Mouse (Mus musculus): ENCODE data around the gene Slc12a7. TPM values are rescaled to one million over a fixed set of nuclear protein-coding genes. Genes with fewer than 3 reads are reported as not detected.
A peak's percentile ranks its signal among the peaks of the same experiment; 100 is the strongest.

The Slc12a7 gene
- polyA plus RNA-seq (2012; rRNA removed) (9.2 and 9.9 TPM in 2 replicates), polyA plus RNA-seq (2014; fragmentation: Nextera tagmentation; extraction: Ambion mirVana) (7.8 and 9.8 TPM in 2 replicates)

DNA sequence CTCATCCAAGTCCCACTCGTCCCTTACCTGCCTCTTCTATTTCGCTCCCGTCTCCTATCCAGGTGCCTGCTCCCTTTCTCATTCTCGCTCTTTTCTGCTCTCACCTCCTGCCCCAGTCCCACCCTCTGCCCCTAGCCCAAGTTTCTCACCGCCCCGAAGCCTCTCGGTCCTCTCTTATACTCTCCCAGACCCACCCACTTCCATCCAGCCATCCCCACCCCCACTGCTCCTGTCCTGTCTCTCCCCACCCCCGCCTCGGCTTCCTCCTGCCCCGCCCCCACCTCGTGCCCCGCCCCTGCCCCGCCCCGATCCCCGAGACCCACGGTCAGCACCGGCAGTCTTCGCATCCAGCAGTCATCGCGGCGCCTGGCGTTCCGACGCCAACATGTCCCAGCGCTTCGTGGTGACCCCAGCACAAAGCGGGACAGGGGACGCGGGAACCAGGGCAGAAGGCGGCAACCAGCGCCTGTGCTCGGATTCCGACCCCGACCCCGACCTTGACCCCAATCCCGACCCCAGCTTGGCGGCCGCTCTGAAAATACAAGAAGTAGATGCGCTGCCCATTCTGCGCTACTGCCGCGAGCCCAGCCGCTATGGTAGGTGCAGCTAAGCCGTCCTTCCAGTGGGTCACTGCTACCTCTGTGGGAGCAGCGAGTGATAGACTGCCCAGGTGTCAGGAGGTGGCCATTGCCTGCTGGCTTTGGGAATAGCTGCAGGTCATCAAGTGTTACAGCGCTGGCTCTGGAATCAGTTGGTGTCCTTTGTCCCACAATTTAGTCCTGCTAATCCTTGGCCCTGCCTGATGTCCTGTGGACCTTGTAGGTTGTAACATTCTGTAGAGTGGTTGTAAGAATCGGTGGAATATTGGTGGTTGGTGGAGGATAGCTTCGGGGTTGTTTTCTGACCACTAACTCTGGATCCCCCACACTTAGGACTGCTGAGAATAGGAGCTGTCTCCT, at the start of gene Slc12a7:
TSS of gene Slc12a7 (plus strand) at position 353 of the 959 bp plus-strand sequence.
- no peak within 1 kb of the TSS for H3K27ac ChIP-seq
- H3K27me3 ChIP-seq (ENCODE audit: control insufficient read depth, insufficient read depth, low read length) = peaks cover 15% of the 10 kb centered on the region
- no peak for TF ChIP-seq CTCF (IDR thresholded peaks at IDR 0.05; ENCODE audit: low read depth)
- TF ChIP-seq EP300 (IDR thresholded peaks at IDR 0.05; ENCODE audit: low read depth) = no peak
- no peaks in the 10 kb centered on the region for H3K36me3 ChIP-seq (replicated peaks; ENCODE audit: control insufficient read depth, insufficient read depth, low read depth)
- ATAC-seq (ENCODE audit: insufficient read depth) (no peak), DNase-seq (ENCODE audit: low read depth in 3 of 3, low spot score in 3 of 3) (no peak)
- H3K4me1 ChIP-seq (replicated peaks; ENCODE audit: control insufficient read depth in 2 of 2, insufficient read depth in 2 of 2, low read length in 1 of 2) = no peaks in the 10 kb centered on the region
- H3K4me3 ChIP-seq (ENCODE audit: insufficient read depth in 1 of 2, low read depth in 2 of 2, low read length in 2 of 2) = peak within 1 kb of the TSS in 1 of 2 experiments; percentile 23; a peak in 1 of 4 replicates
- WGBS (ENCODE audit: insufficient replicate concordance) = 4% methylated on average over 48 of the region's 48 CpGs
- H3K9me3 ChIP-seq (ENCODE audit: control insufficient read depth, low read length) = no peaks in the 10 kb centered on the region
- peak within 1 kb of the TSS; percentile 53 for H3K4me2 ChIP-seq (ENCODE audit: low read depth)
- H3K9ac ChIP-seq (replicated peaks) = no peak within 1 kb of the TSS

DNA sequence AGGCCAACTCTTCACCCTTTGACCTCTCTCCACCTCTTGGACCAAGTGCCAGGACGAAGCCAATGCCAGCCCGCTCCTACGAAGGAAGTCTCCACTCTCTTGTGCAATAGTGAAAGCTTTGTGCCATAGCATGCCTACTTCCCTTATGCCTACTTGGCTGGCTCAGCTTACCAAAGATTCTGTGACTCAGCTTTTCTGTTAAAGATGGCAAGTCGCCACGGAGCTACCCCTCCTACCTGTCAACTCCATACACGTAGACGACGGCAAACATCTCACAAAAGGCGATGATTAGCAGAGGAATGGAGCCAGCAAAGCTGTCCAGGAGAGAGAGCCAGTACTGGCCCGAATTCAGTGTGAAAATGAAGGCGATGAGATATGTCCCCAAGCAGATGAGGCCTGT, 49.2 kb upstream of the Slc12a7 start:
- ATAC-seq (ENCODE audit: insufficient read depth) (no peak), DNase-seq (ENCODE audit: low read depth in 3 of 3, low spot score in 3 of 3) (no peak)
- WGBS (ENCODE audit: insufficient replicate concordance) = 56% methylated on average over 11 of the region's 11 CpGs
- Histone ChIP-seq H3K9ac (replicated peaks) (no peak overlapping the region), H3K27ac (no peak overlapping the region), H3K36me3 (replicated peaks; ENCODE audit: control insufficient read depth, insufficient read depth, low read depth) (no peaks in the 10 kb centered on the region), H3K9me3 (ENCODE audit: control insufficient read depth, low read length) (no peaks in the 10 kb centered on the region), H3K4me2 (ENCODE audit: low read depth) (no peak overlapping the region), H3K4me1 (replicated peaks; ENCODE audit: control insufficient read depth in 2 of 2, insufficient read depth in 2 of 2, low read length in 1 of 2) (peaks cover 0 to 7% of the 10 kb centered on the region in 2 experiments; a peak in 1 of 4 replicates), H3K4me3 (ENCODE audit: insufficient read depth in 1 of 2, low read depth in 2 of 2, low read length in 2 of 2) (no peak overlapping the region), H3K27me3 (ENCODE audit: control insufficient read depth, insufficient read depth, low read length) (no peaks in the 10 kb centered on the region)
- no peak for TF ChIP-seq CTCF (IDR thresholded peaks at IDR 0.05; ENCODE audit: low read depth)
- no peak for TF ChIP-seq EP300 (IDR thresholded peaks at IDR 0.05; ENCODE audit: low read depth)

GRCm38 (mm10) chr13:73684412-73684811, 48.5 kb upstream of the Slc12a7 start:
- TF ChIP-seq EP300 (IDR thresholded peaks at IDR 0.05; ENCODE audit: low read depth) (no peak), CTCF (IDR thresholded peaks at IDR 0.05; ENCODE audit: low read depth) (no peak)

DNA sequence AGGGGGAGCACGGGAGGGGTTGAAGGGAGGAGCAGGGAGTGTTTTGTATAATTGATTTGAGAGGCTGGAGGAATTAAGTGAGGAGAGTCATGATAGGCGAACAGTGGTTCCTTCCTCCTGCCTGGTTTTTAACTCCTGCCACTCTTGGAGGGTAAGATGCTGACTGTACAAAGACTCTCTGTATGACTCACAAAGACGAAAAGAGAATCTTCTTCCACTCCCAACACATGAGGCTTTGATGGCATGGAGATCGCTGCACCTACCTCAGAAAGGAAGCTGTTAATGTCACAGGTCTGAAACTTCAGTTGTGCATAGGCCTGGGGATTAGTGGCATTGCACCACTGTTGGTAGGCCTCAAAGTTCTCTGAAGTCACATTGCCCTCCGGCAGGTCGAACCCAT, 47.4 kb upstream of the Slc12a7 start:
- WGBS (ENCODE audit: insufficient replicate concordance) = 60% methylated on average over 6 of the region's 6 CpGs
- TF ChIP-seq CTCF (IDR thresholded peaks at IDR 0.05; ENCODE audit: low read depth) (no peak), EP300 (IDR thresholded peaks at IDR 0.05; ENCODE audit: low read depth) (no peak)
- no peaks in the 10 kb centered on the region for H3K27me3 ChIP-seq (ENCODE audit: control insufficient read depth, insufficient read depth, low read length)
- H3K9ac ChIP-seq (replicated peaks) = no peak overlapping the region
- H3K9me3 ChIP-seq (ENCODE audit: control insufficient read depth, low read length) = no peaks in the 10 kb centered on the region
- H3K4me2 ChIP-seq (ENCODE audit: low read depth) = no peak overlapping the region
- 0 out of 4 replicates have a peak, but pooled peaks cover 0 to 3% of the 10 kb centered on the region in 2 experiments for H3K4me1 ChIP-seq (replicated peaks; ENCODE audit: control insufficient read depth in 2 of 2, insufficient read depth in 2 of 2, low read length in 1 of 2)
- DNase-seq (ENCODE audit: low read depth in 3 of 3, low spot score in 3 of 3) = no peak
- no peak for ATAC-seq (ENCODE audit: insufficient read depth)
- H3K27ac ChIP-seq = no peak overlapping the region
- no peaks in the 10 kb centered on the region for H3K36me3 ChIP-seq (replicated peaks; ENCODE audit: control insufficient read depth, insufficient read depth, low read depth)
- no peak overlapping the region for H3K4me3 ChIP-seq (ENCODE audit: insufficient read depth in 1 of 2, low read depth in 2 of 2, low read length in 2 of 2)

More at GRCm38 (mm10) chr13:73684412-73684811, 48.5 kb upstream of the Slc12a7 start:
- no peaks in the 10 kb centered on the region for H3K27me3 ChIP-seq (ENCODE audit: control insufficient read depth, insufficient read depth, low read length)
- ATAC-seq (ENCODE audit: insufficient read depth) (no peak), DNase-seq (ENCODE audit: low read depth in 3 of 3, low spot score in 3 of 3) (no peak)
- peaks cover 0 to 7% of the 10 kb centered on the region in 2 experiments; a peak in 1 of 4 replicates for H3K4me1 ChIP-seq (replicated peaks; ENCODE audit: control insufficient read depth in 2 of 2, insufficient read depth in 2 of 2, low read length in 1 of 2)
- WGBS (ENCODE audit: insufficient replicate concordance) = 28% methylated on average over 1 of the region's 1 CpGs
- H3K4me3 ChIP-seq (ENCODE audit: insufficient read depth in 1 of 2, low read depth in 2 of 2, low read length in 2 of 2) = no peak overlapping the region
- no peaks in the 10 kb centered on the region for H3K9me3 ChIP-seq (ENCODE audit: control insufficient read depth, low read length)
- no peaks in the 10 kb centered on the region for H3K36me3 ChIP-seq (replicated peaks; ENCODE audit: control insufficient read depth, insufficient read depth, low read depth)
- H3K4me2 ChIP-seq (ENCODE audit: low read depth) = no peak overlapping the region
- no peak overlapping the region for H3K27ac ChIP-seq
- H3K9ac ChIP-seq (replicated peaks) = no peak overlapping the region

DNA sequence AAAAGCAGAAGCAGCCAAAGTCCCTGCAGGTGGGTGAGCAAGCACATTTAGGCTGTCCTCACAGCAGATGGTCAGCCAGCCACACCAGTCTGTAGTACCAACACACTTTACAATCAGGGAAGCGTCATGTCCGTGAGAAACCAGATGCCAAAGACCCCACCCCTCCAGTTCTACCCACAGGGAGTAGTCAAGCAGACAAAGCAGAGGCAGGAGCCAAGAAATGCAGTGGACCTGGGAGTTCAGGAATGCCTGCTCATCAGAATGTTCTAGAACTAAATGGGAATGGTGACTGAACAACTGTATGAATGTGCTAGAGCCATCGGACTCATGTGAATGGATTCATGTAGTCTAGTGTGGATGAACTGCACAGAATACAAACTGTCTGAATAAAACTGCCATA, 45.3 kb upstream of the Slc12a7 start:
- DNase-seq (ENCODE audit: low read depth in 3 of 3, low spot score in 3 of 3) = no peak
- Histone ChIP-seq H3K27me3 (ENCODE audit: control insufficient read depth, insufficient read depth, low read length) (no peaks in the 10 kb centered on the region), H3K27ac (no peak overlapping the region), H3K9ac (replicated peaks) (no peak overlapping the region), H3K36me3 (replicated peaks; ENCODE audit: control insufficient read depth, insufficient read depth, low read depth) (no peaks in the 10 kb centered on the region), H3K9me3 (ENCODE audit: control insufficient read depth, low read length) (no peaks in the 10 kb centered on the region), H3K4me3 (ENCODE audit: insufficient read depth in 1 of 2, low read depth in 2 of 2, low read length in 2 of 2) (no peak overlapping the region), H3K4me1 (replicated peaks; ENCODE audit: control insufficient read depth in 2 of 2, insufficient read depth in 2 of 2, low read length in 1 of 2) (0 out of 4 replicates have a peak, but pooled peaks cover 0 to 4% of the 10 kb centered on the region in 2 experiments), H3K4me2 (ENCODE audit: low read depth) (no peak overlapping the region)
- ATAC-seq (ENCODE audit: insufficient read depth) = no peak
- TF ChIP-seq EP300 (IDR thresholded peaks at IDR 0.05; ENCODE audit: low read depth) (no peak), CTCF (IDR thresholded peaks at IDR 0.05; ENCODE audit: low read depth) (no peak)
- 59% methylated on average over 3 of the region's 3 CpGs for WGBS (ENCODE audit: insufficient replicate concordance)
